Mouse (Mus musculus): ENCODE data around the gene Ech1. TPM values are rescaled to one million over a fixed set of nuclear protein-coding genes. Genes with fewer than 3 reads are reported as not detected.

Ech1 gene
- total and polyA plus RNA-seq, 2 experiments = 625 to 636 TPM

- TF ChIP-seq CTCF (IDR thresholded peaks at IDR 0.05; ENCODE audit: low read depth, low read length) (no peak), POLR2A (IDR thresholded peaks at IDR 0.05; ENCODE audit: extremely low read depth, insufficient read depth, low read length) (no peak)
- no peak overlapping the region for H3K4me3 ChIP-seq (ENCODE audit: insufficient read depth, low read depth, low read length)
- no peak for DNase-seq (ENCODE audit: extremely low read depth, low read depth, low spot score)
- no peak overlapping the region for H3K27ac ChIP-seq (replicated peaks; ENCODE audit: insufficient read depth, low read depth, low read length)
- no peaks in the 10 kb centered on the region for H3K79me2 ChIP-seq (ENCODE audit: control insufficient read depth, insufficient read depth, low read length)
- no peaks in the 10 kb centered on the region for H3K4me1 ChIP-seq (ENCODE audit: control insufficient read depth, insufficient read depth, low read length)
- WGBS = 88% methylated on average over 5 of the region's 5 CpGs
- no peaks in the 10 kb centered on the region; the same call in 1 of the 2 replicates for H3K36me3 ChIP-seq (ENCODE audit: control insufficient read depth, insufficient read depth, low read length)
- no peak overlapping the region for H3K9ac ChIP-seq (ENCODE audit: low read depth, low read length)
- no peaks in the 10 kb centered on the region for H3K27me3 ChIP-seq (ENCODE audit: control insufficient read depth, insufficient read depth, low read length)
Measured at GRCm38 (mm10) chr7:28785161-28785560, 39.9 kb upstream of the Ech1 start.

GRCm38 (mm10) chr7:28787884-28788283, 37.1 kb upstream of the Ech1 start:
- Histone ChIP-seq H3K79me2 (ENCODE audit: control insufficient read depth, insufficient read depth, low read length) (no peaks in the 10 kb centered on the region), H3K27ac (replicated peaks; ENCODE audit: insufficient read depth, low read depth, low read length) (no peak overlapping the region), H3K36me3 (ENCODE audit: control insufficient read depth, insufficient read depth, low read length) (no peaks in the 10 kb centered on the region; the same call in 1 of the 2 replicates), H3K27me3 (ENCODE audit: control insufficient read depth, insufficient read depth, low read length) (no peaks in the 10 kb centered on the region), H3K9ac (ENCODE audit: low read depth, low read length) (no peak overlapping the region), H3K4me3 (ENCODE audit: insufficient read depth, low read depth, low read length) (no peak overlapping the region), H3K4me1 (ENCODE audit: control insufficient read depth, insufficient read depth, low read length) (no peaks in the 10 kb centered on the region)
- 97% methylated on average over 9 of the region's 9 CpGs for WGBS
- TF ChIP-seq POLR2A (IDR thresholded peaks at IDR 0.05; ENCODE audit: extremely low read depth, insufficient read depth, low read length) (no peak), CTCF (IDR thresholded peaks at IDR 0.05; ENCODE audit: low read depth, low read length) (no peak)
- DNase-seq (ENCODE audit: extremely low read depth, low read depth, low spot score) = no peak

- Histone ChIP-seq H3K27me3 (ENCODE audit: control insufficient read depth, insufficient read depth, low read length) (no peaks in the 10 kb centered on the region), H3K4me3 (ENCODE audit: insufficient read depth, low read depth, low read length) (peak within 1 kb of the TSS; percentile 38), H3K79me2 (ENCODE audit: control insufficient read depth, insufficient read depth, low read length) (no peaks in the 10 kb centered on the region), H3K27ac (replicated peaks; ENCODE audit: insufficient read depth, low read depth, low read length) (no peak within 1 kb of the TSS), H3K36me3 (ENCODE audit: control insufficient read depth, insufficient read depth, low read length) (no peaks in the 10 kb centered on the region; the same call in 1 of the 2 replicates), H3K4me1 (ENCODE audit: control insufficient read depth, insufficient read depth, low read length) (no peaks in the 10 kb centered on the region), H3K9ac (ENCODE audit: low read depth, low read length) (no peak within 1 kb of the TSS)
- TF ChIP-seq POLR2A (IDR thresholded peaks at IDR 0.05; ENCODE audit: extremely low read depth, insufficient read depth, low read length) (no peak), CTCF (IDR thresholded peaks at IDR 0.05; ENCODE audit: low read depth, low read length) (no peak)
- DNase-seq (ENCODE audit: extremely low read depth, low read depth, low spot score) = no peak
- 74% methylated on average over 5 of the region's 5 CpGs for WGBS
Measured at GRCm38 (mm10) chr7:28788307-28789195, 36.5 kb upstream of the Ech1 start, which contains the start of gene Rinl. Gene Rinl (plus strand): TSS chr7:28788969.

GRCm38 (mm10) chr7:28789235-28789634, 35.8 kb upstream of the Ech1 start:
- Histone ChIP-seq H3K79me2 (ENCODE audit: control insufficient read depth, insufficient read depth, low read length) (no peaks in the 10 kb centered on the region), H3K9ac (ENCODE audit: low read depth, low read length) (no peak overlapping the region), H3K4me3 (ENCODE audit: insufficient read depth, low read depth, low read length) (no peak overlapping the region; the same call in 1 of the 2 replicates), H3K27ac (replicated peaks; ENCODE audit: insufficient read depth, low read depth, low read length) (no peak overlapping the region), H3K4me1 (ENCODE audit: control insufficient read depth, insufficient read depth, low read length) (no peaks in the 10 kb centered on the region), H3K36me3 (ENCODE audit: control insufficient read depth, insufficient read depth, low read length) (no peaks in the 10 kb centered on the region; the same call in 1 of the 2 replicates), H3K27me3 (ENCODE audit: control insufficient read depth, insufficient read depth, low read length) (no peaks in the 10 kb centered on the region)
- no peak for TF ChIP-seq POLR2A (IDR thresholded peaks at IDR 0.05; ENCODE audit: extremely low read depth, insufficient read depth, low read length)
- TF ChIP-seq CTCF (IDR thresholded peaks at IDR 0.05; ENCODE audit: low read depth, low read length) = no peak
- WGBS = 95% methylated on average over 3 of the region's 3 CpGs
- DNase-seq (ENCODE audit: extremely low read depth, low read depth, low spot score) = no peak

GRCm38 (mm10) chr7:28790066-28790806, 34.8 kb upstream of the Ech1 start:
- WGBS = 76% methylated on average over 8 of the region's 8 CpGs
- Histone ChIP-seq H3K27me3 (ENCODE audit: control insufficient read depth, insufficient read depth, low read length) (no peaks in the 10 kb centered on the region), H3K9ac (ENCODE audit: low read depth, low read length) (no peak overlapping the region), H3K4me1 (ENCODE audit: control insufficient read depth, insufficient read depth, low read length) (no peaks in the 10 kb centered on the region), H3K27ac (replicated peaks; ENCODE audit: insufficient read depth, low read depth, low read length) (no peak overlapping the region), H3K36me3 (ENCODE audit: control insufficient read depth, insufficient read depth, low read length) (no peaks in the 10 kb centered on the region; the same call in 1 of the 2 replicates), H3K79me2 (ENCODE audit: control insufficient read depth, insufficient read depth, low read length) (no peaks in the 10 kb centered on the region), H3K4me3 (ENCODE audit: insufficient read depth, low read depth, low read length) (no peak overlapping the region)
- DNase-seq (ENCODE audit: extremely low read depth, low read depth, low spot score) = no peak
- TF ChIP-seq CTCF (IDR thresholded peaks at IDR 0.05; ENCODE audit: low read depth, low read length) (peak; percentile 12; the same call in 1 of the 2 replicates), POLR2A (IDR thresholded peaks at IDR 0.05; ENCODE audit: extremely low read depth, insufficient read depth, low read length) (no peak)
